Mouse (Mus musculus): ENCODE results near the gene Sipa1l1.

DNA sequence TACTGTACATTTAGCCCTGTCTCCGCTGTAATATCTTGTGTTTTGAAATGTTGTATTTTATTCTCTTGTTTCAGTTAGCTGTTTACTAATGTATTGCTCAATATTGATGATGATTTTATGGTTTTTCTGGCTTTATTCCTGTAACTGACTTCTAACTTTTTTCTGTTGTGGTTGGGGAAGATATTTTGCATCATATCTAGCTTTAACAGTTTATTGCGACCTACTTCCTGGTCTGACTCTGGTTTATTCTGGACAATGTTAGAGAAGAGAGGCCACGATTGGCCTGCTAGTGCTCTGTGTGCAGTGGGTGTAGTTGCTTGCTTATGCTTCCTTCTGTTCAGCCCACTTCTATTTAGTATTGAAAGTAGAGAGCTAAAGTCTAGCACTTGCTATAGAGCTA, 77.3 kb downstream of the Sipa1l1 start:
- TF ChIP-seq CTCF (IDR thresholded peaks at IDR 0.05; ENCODE audit: insufficient read depth, low read depth, low read length) (no peak), POLR2A (IDR thresholded peaks at IDR 0.05; ENCODE audit: insufficient read depth, low read depth, low read length) (no peak)
